Mouse (Mus musculus) embryonic facial prominence, embryonic 11.5 days (tissue): ENCODE results near the gene Sox13. TPM values are rescaled to one million over a fixed set of nuclear protein-coding genes. Genes with fewer than 3 reads are reported as not detected.

Source experiments
- ATAC-seq: fragments of 200-750 bp; cut with Nextera tagmentation; replicated peaks from 2 replicates; pipeline ENCODE4 v1.8.0; 2017; ENCODE audit warnings: low read depth; ENCODE audit not compliant: insufficient number of reproducible peaks, low FRiP score, low TSS enrichment
- DNase-seq: peaks from one replicate; pipeline ENCODE4 v3.0.0-alpha.2; 2015; ENCODE audit warnings: low spot score
- H3K27ac ChIP-seq: fragments of 300-500 bp; sonication (generic); replicated peaks from 2 replicates; pipeline ENCODE4 v1.5.1; 2014; ENCODE audit warnings: mild to moderate bottlenecking, low read depth, low read length, control low read depth
- H3K27me3 ChIP-seq: fragments of 300-500 bp; sonication (generic); 2 replicates; pipeline ENCODE4 v1.6.1; 2014; ENCODE audit warnings: mild to moderate bottlenecking, low read length, moderate library complexity, mixed read lengths; ENCODE audit not compliant: control insufficient read depth, insufficient read depth
- H3K36me3 ChIP-seq: fragments of 300-500 bp; sonication (generic); replicated peaks from 2 replicates; pipeline ENCODE4 v1.6.1; 2014; ENCODE audit warnings: low read depth, mild to moderate bottlenecking, low read length, moderate library complexity, mixed read lengths; ENCODE audit not compliant: control insufficient read depth, insufficient read depth
- H3K4me1 ChIP-seq: fragments of 300-500 bp; sonication (generic); 2 replicates; pipeline ENCODE4 v1.6.1; 2014; ENCODE audit warnings: low read length, mixed read lengths; ENCODE audit not compliant: control insufficient read depth, insufficient read depth
- H3K4me2 ChIP-seq: fragments of 300-500 bp; sonication (generic); 2 replicates; pipeline ENCODE4 v1.6.1; 2014; ENCODE audit warnings: low read depth, mild to moderate bottlenecking, control low read depth, low read length, moderate library complexity
- H3K4me3 ChIP-seq: fragments of 300-500 bp; sonication (generic); 2 replicates; pipeline ENCODE4 v1.5.1; 2014; ENCODE audit warnings: low read depth, low read length, control low read depth
- H3K9ac ChIP-seq: fragments of 300-500 bp; sonication (generic); replicated peaks from 2 replicates; pipeline ENCODE4 v1.6.1; 2014; ENCODE audit warnings: mild to moderate bottlenecking, control low read depth, low read length
- H3K9me3 ChIP-seq: fragments of 300-500 bp; sonication (generic); replicated peaks from 2 replicates; pipeline ENCODE4 v1.6.1; 2016; ENCODE audit warnings: mild to moderate bottlenecking, low read length, inconsistent platforms, mixed read lengths; ENCODE audit not compliant: control insufficient read depth
- WGBS: fragments of 180-500 bp; shearing (Covaris S2); extraction: QIAGEN DNeasy Blood & Tissue Kit; methylation state at CpG from one replicate; pipeline ENCODE4 v1.1.7; 2014; 5-methylcytosine and 5-hydroxymethylcytosine counted together
- polyA plus RNA-seq: library from polyadenylated mRNA; unstranded; fragments of >200 nt; fragmentation: Nextera tagmentation; extraction: Ambion mirVana; gene quantifications from 2 replicates; pipeline ENCODE4 v1.2.1, GENCODE M21; 2014

Sox13 gene
- polyA plus RNA-seq, 1 experiment from 2014 or later: 5.7 TPM

- no peak overlapping the region for H3K27ac ChIP-seq
- H3K36me3 ChIP-seq: no peaks in the 10 kb centered on the region
- H3K4me3 ChIP-seq: no peak overlapping the region
- H3K4me1 ChIP-seq: peaks cover 8% of the 10 kb centered on the region; the same call in 1 of the 2 replicates
- 80% methylated on average over 1 of the region's 1 CpGs for WGBS
- DNase-seq (no peak), ATAC-seq (no peak)
- H3K9me3 ChIP-seq: no peaks in the 10 kb centered on the region
- no peaks in the 10 kb centered on the region for H3K27me3 ChIP-seq
- H3K9ac ChIP-seq: no peak overlapping the region
- H3K4me2 ChIP-seq: no peak overlapping the region; the same call in 1 of the 2 replicates
Observed at GRCm38 (mm10) chr1:133417539-133417938, 6.6 kb downstream of the Sox13 start.

GRCm38 (mm10) chr1:133417113-133417512 is 7.1 kb downstream of the Sox13 start:
- DNase-seq: no peak
- H3K9me3 ChIP-seq: no peaks in the 10 kb centered on the region
- no peak overlapping the region for H3K4me3 ChIP-seq
- H3K4me1 ChIP-seq: peaks cover 5% of the 10 kb centered on the region; the same call in 1 of the 2 replicates
- no peak overlapping the region for H3K9ac ChIP-seq
- ATAC-seq: no peak
- WGBS: 85% methylated on average over 3 of the region's 3 CpGs
- H3K27me3 ChIP-seq: no peaks in the 10 kb centered on the region
- no peaks in the 10 kb centered on the region for H3K36me3 ChIP-seq
- H3K4me2 ChIP-seq: no peak overlapping the region
- H3K27ac ChIP-seq: no peak overlapping the region

GRCm38 (mm10) chr1:133416472-133416871 is 7.7 kb downstream of the Sox13 start:
- Histone ChIP-seq H3K9me3 (no peaks in the 10 kb centered on the region), H3K4me2 (no peak overlapping the region), H3K4me1 (peaks cover 5% of the 10 kb centered on the region; the same call in 1 of the 2 replicates), H3K4me3 (no peak overlapping the region), H3K9ac (no peak overlapping the region), H3K36me3 (no peaks in the 10 kb centered on the region), H3K27me3 (no peaks in the 10 kb centered on the region), H3K27ac (no peak overlapping the region)
- ATAC-seq: no peak
- DNase-seq: no peak
- 88% methylated on average over 7 of the region's 7 CpGs for WGBS

- Histone ChIP-seq H3K36me3 (no peaks in the 10 kb centered on the region), H3K4me3 (no peak overlapping the region), H3K27ac (no peak overlapping the region), H3K9ac (no peak overlapping the region), H3K4me1 (peaks cover 5% of the 10 kb centered on the region; the same call in 1 of the 2 replicates), H3K4me2 (no peak overlapping the region), H3K27me3 (no peaks in the 10 kb centered on the region), H3K9me3 (no peaks in the 10 kb centered on the region)
- no peak for ATAC-seq
- 63% methylated on average over 6 of the region's 6 CpGs for WGBS
- no peak for DNase-seq
Observed at GRCm38 (mm10) chr1:133415505-133415904, 8.7 kb downstream of the Sox13 start.

- Histone ChIP-seq H3K9me3 (no peaks in the 10 kb centered on the region), H3K4me3 (no peak overlapping the region), H3K4me2 (no peak overlapping the region), H3K27ac (no peak overlapping the region), H3K4me1 (peaks cover 5% of the 10 kb centered on the region; the same call in 1 of the 2 replicates), H3K27me3 (no peaks in the 10 kb centered on the region), H3K9ac (no peak overlapping the region), H3K36me3 (no peaks in the 10 kb centered on the region)
- ATAC-seq: no peak
- DNase-seq: no peak
- 53% methylated on average over 7 of the region's 7 CpGs for WGBS
Observed at GRCm38 (mm10) chr1:133415086-133415485, 9.1 kb downstream of the Sox13 start.

- ATAC-seq (no peak), DNase-seq (no peak)
- Histone ChIP-seq H3K4me1 (peaks cover 10% of the 10 kb centered on the region), H3K4me2 (no peak overlapping the region), H3K9me3 (no peaks in the 10 kb centered on the region), H3K27ac (no peak overlapping the region), H3K9ac (no peak overlapping the region), H3K36me3 (no peaks in the 10 kb centered on the region), H3K4me3 (no peak overlapping the region), H3K27me3 (no peaks in the 10 kb centered on the region)
- WGBS: 71% methylated on average over 9 of the region's 9 CpGs
Observed at GRCm38 (mm10) chr1:133412941-133413340, 11.2 kb downstream of the Sox13 start.

- WGBS: 80% methylated on average over 8 of the region's 8 CpGs
- Histone ChIP-seq H3K9me3 (no peaks in the 10 kb centered on the region), H3K4me3 (no peak overlapping the region), H3K9ac (no peak overlapping the region), H3K27ac (no peak overlapping the region), H3K4me1 (peaks cover 10% of the 10 kb centered on the region), H3K4me2 (no peak overlapping the region), H3K27me3 (no peaks in the 10 kb centered on the region), H3K36me3 (no peaks in the 10 kb centered on the region)
- DNase-seq (no peak), ATAC-seq (no peak)
Observed at GRCm38 (mm10) chr1:133411506-133412147, 12.6 kb downstream of the Sox13 start.

- Histone ChIP-seq H3K27me3 (no peaks in the 10 kb centered on the region), H3K4me3 (no peak overlapping the region), H3K9me3 (no peaks in the 10 kb centered on the region), H3K4me2 (no peak overlapping the region), H3K9ac (no peak overlapping the region), H3K4me1 (peaks cover 10% of the 10 kb centered on the region), H3K36me3 (no peaks in the 10 kb centered on the region), H3K27ac (no peak overlapping the region)
- no peak for ATAC-seq
- WGBS: 48% methylated on average over 9 of the region's 9 CpGs
- DNase-seq: no peak
Observed at GRCm38 (mm10) chr1:133409786-133410185, 14.4 kb downstream of the Sox13 start.
